Mouse (Mus musculus) megakaryocyte, embryonic 14.5 days (primary cell): ENCODE data around the gene Ap2a2.

Source experiments
- FLI1 ChIP-seq: IDR thresholded peaks from 2 replicates; pipeline ENCODE4 v1.6.1; 2012; ENCODE audit warnings: low read length, inconsistent platforms, mixed read lengths
- GATA1 ChIP-seq: IDR thresholded peaks from 3 replicates; pipeline ENCODE4 v1.6.1; 2012; ENCODE audit warnings: mixed read lengths, low read length, inconsistent platforms, borderline replicate concordance

DNA sequence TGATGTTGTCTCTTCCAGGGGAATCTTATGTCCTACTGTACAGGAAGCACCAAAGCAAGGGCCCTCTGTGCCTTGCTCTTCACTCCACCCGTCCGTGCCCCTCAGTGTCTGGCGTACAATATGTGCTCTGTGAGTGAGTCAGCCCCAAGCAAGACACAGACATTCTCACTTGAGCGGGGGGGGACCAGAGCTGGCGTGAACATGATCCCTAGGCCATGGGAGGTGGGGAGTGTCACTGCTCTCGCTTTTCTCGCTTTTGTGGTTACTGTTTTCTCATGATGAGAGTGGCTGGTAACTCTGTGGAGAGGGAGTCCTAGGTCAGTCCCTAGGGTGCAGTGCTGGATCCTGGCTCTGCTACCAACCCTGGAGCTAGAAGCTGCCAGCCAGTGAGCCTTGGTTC, 2.6 kb downstream of the Ap2a2 start:
- no peak for TF ChIP-seq FLI1
- no peak for TF ChIP-seq GATA1
